Mouse (Mus musculus): ENCODE data around the gene Fign. TPM values are rescaled to one million over a fixed set of nuclear protein-coding genes. Genes with fewer than 3 reads are reported as not detected.

The Fign gene
- polyA plus RNA-seq (2015; fragmentation: Nextera tagmentation; extraction: Ambion mirVana): 6.0 and 6.8 TPM in 2 replicates

- Histone ChIP-seq H3K9ac (ENCODE audit: low read length) (peak within 1 kb of the TSS; percentile 88), H3K4me3 (ENCODE audit: low read length) (peak within 1 kb of the TSS; percentile 79), H3K4me1 (ENCODE audit: control insufficient read depth, insufficient read depth, low read length) (no peaks in the 10 kb centered on the region), H3K27me3 (ENCODE audit: control insufficient read depth, insufficient read depth, low read length) (no peaks in the 10 kb centered on the region), H3K9me3 (replicated peaks; ENCODE audit: control insufficient read depth, low read length) (no peaks in the 10 kb centered on the region), H3K36me3 (ENCODE audit: control insufficient read depth, insufficient read depth) (no peaks in the 10 kb centered on the region), H3K4me2 (ENCODE audit: low read depth, low read length) (peak within 1 kb of the TSS; percentile 64), H3K27ac (ENCODE audit: low read length) (peak within 1 kb of the TSS; percentile 97)
- WGBS: 0% methylated on average over 70 of the region's 85 CpGs
- ATAC-seq (replicated peaks; ENCODE audit: extremely low read depth, insufficient read depth, low FRiP score): peak; percentile 90
Observed at GRCm38 (mm10) chr2:64097937-64098617, at the start of gene Fign. Fign (minus strand) TSS chr2:64098038.

GRCm38 (mm10) chr2:64133597-64133996 lies 35.8 kb upstream of the Fign start:
- H3K36me3 ChIP-seq (ENCODE audit: control insufficient read depth, insufficient read depth): no peaks in the 10 kb centered on the region
- no peak overlapping the region for H3K4me3 ChIP-seq (ENCODE audit: low read length)
- H3K27ac ChIP-seq (ENCODE audit: low read length): no peak overlapping the region
- no peaks in the 10 kb centered on the region for H3K9me3 ChIP-seq (replicated peaks; ENCODE audit: control insufficient read depth, low read length)
- no peaks in the 10 kb centered on the region for H3K4me1 ChIP-seq (ENCODE audit: control insufficient read depth, insufficient read depth, low read length)
- no peak overlapping the region for H3K4me2 ChIP-seq (ENCODE audit: low read depth, low read length)
- no peaks in the 10 kb centered on the region for H3K27me3 ChIP-seq (ENCODE audit: control insufficient read depth, insufficient read depth, low read length)
- 71% methylated on average over 4 of the region's 4 CpGs for WGBS
- no peak for ATAC-seq (replicated peaks; ENCODE audit: extremely low read depth, insufficient read depth, low FRiP score)
- no peak overlapping the region for H3K9ac ChIP-seq (ENCODE audit: low read length)

- no peak for ATAC-seq (replicated peaks; ENCODE audit: extremely low read depth, insufficient read depth, low FRiP score)
- no peaks in the 10 kb centered on the region for H3K36me3 ChIP-seq (ENCODE audit: control insufficient read depth, insufficient read depth)
- WGBS: 80% methylated on average over 5 of the region's 5 CpGs
- no peak overlapping the region for H3K9ac ChIP-seq (ENCODE audit: low read length)
- H3K9me3 ChIP-seq (replicated peaks; ENCODE audit: control insufficient read depth, low read length): no peaks in the 10 kb centered on the region
- H3K4me2 ChIP-seq (ENCODE audit: low read depth, low read length): no peak overlapping the region
- no peaks in the 10 kb centered on the region for H3K27me3 ChIP-seq (ENCODE audit: control insufficient read depth, insufficient read depth, low read length)
- H3K27ac ChIP-seq (ENCODE audit: low read length): no peak overlapping the region
- H3K4me3 ChIP-seq (ENCODE audit: low read length): no peak overlapping the region
- no peaks in the 10 kb centered on the region for H3K4me1 ChIP-seq (ENCODE audit: control insufficient read depth, insufficient read depth, low read length)
Observed at GRCm38 (mm10) chr2:64120495-64120894, 22.7 kb upstream of the Fign start.

- Histone ChIP-seq H3K9ac (ENCODE audit: low read length) (no peak overlapping the region), H3K4me3 (ENCODE audit: low read length) (no peak overlapping the region), H3K36me3 (ENCODE audit: control insufficient read depth, insufficient read depth) (no peaks in the 10 kb centered on the region), H3K9me3 (replicated peaks; ENCODE audit: control insufficient read depth, low read length) (no peaks in the 10 kb centered on the region), H3K27me3 (ENCODE audit: control insufficient read depth, insufficient read depth, low read length) (no peaks in the 10 kb centered on the region), H3K4me2 (ENCODE audit: low read depth, low read length) (no peak overlapping the region), H3K27ac (ENCODE audit: low read length) (no peak overlapping the region), H3K4me1 (ENCODE audit: control insufficient read depth, insufficient read depth, low read length) (no peaks in the 10 kb centered on the region)
- WGBS: 62% methylated on average over 7 of the region's 7 CpGs
- ATAC-seq (replicated peaks; ENCODE audit: extremely low read depth, insufficient read depth, low FRiP score): no peak
Observed at GRCm38 (mm10) chr2:64116613-64117012, 18.8 kb upstream of the Fign start.

- Histone ChIP-seq H3K27me3 (ENCODE audit: control insufficient read depth, insufficient read depth, low read length) (no peaks in the 10 kb centered on the region), H3K27ac (ENCODE audit: low read length) (no peak overlapping the region), H3K4me1 (ENCODE audit: control insufficient read depth, insufficient read depth, low read length) (no peaks in the 10 kb centered on the region), H3K9ac (ENCODE audit: low read length) (no peak overlapping the region), H3K4me2 (ENCODE audit: low read depth, low read length) (no peak overlapping the region), H3K36me3 (ENCODE audit: control insufficient read depth, insufficient read depth) (no peaks in the 10 kb centered on the region), H3K9me3 (replicated peaks; ENCODE audit: control insufficient read depth, low read length) (no peaks in the 10 kb centered on the region), H3K4me3 (ENCODE audit: low read length) (no peak overlapping the region)
- no peak for ATAC-seq (replicated peaks; ENCODE audit: extremely low read depth, insufficient read depth, low FRiP score)
- 77% methylated on average over 3 of the region's 3 CpGs for WGBS
Observed at GRCm38 (mm10) chr2:64111133-64111532, 13.3 kb upstream of the Fign start.

- no peaks in the 10 kb centered on the region for H3K4me1 ChIP-seq (ENCODE audit: control insufficient read depth, insufficient read depth, low read length)
- no peak overlapping the region for H3K9ac ChIP-seq (ENCODE audit: low read length)
- no peaks in the 10 kb centered on the region for H3K9me3 ChIP-seq (replicated peaks; ENCODE audit: control insufficient read depth, low read length)
- 85% methylated on average over 4 of the region's 4 CpGs for WGBS
- H3K4me3 ChIP-seq (ENCODE audit: low read length): no peak overlapping the region
- H3K4me2 ChIP-seq (ENCODE audit: low read depth, low read length): no peak overlapping the region
- H3K27me3 ChIP-seq (ENCODE audit: control insufficient read depth, insufficient read depth, low read length): no peaks in the 10 kb centered on the region
- no peaks in the 10 kb centered on the region for H3K36me3 ChIP-seq (ENCODE audit: control insufficient read depth, insufficient read depth)
- no peak for ATAC-seq (replicated peaks; ENCODE audit: extremely low read depth, insufficient read depth, low FRiP score)
- no peak overlapping the region for H3K27ac ChIP-seq (ENCODE audit: low read length)
Observed at GRCm38 (mm10) chr2:64109860-64110259, 12.0 kb upstream of the Fign start.

- Histone ChIP-seq H3K9me3 (replicated peaks; ENCODE audit: control insufficient read depth, low read length) (no peaks in the 10 kb centered on the region), H3K9ac (ENCODE audit: low read length) (no peak overlapping the region), H3K36me3 (ENCODE audit: control insufficient read depth, insufficient read depth) (no peaks in the 10 kb centered on the region), H3K27me3 (ENCODE audit: control insufficient read depth, insufficient read depth, low read length) (no peaks in the 10 kb centered on the region), H3K4me3 (ENCODE audit: low read length) (no peak overlapping the region), H3K27ac (ENCODE audit: low read length) (no peak overlapping the region), H3K4me2 (ENCODE audit: low read depth, low read length) (no peak overlapping the region), H3K4me1 (ENCODE audit: control insufficient read depth, insufficient read depth, low read length) (no peaks in the 10 kb centered on the region)
- WGBS: 84% methylated on average over 8 of the region's 8 CpGs
- ATAC-seq (replicated peaks; ENCODE audit: extremely low read depth, insufficient read depth, low FRiP score): no peak
Observed at GRCm38 (mm10) chr2:64108040-64108439, 10.2 kb upstream of the Fign start.

GRCm38 (mm10) chr2:64098618-64099320 lies 931 bp upstream of the Fign start:
- 5% methylated on average over 21 of the region's 21 CpGs for WGBS

GRCm38 (mm10) chr2:64096721-64097411 lies 972 bp downstream of the Fign start:
- ATAC-seq (replicated peaks; ENCODE audit: extremely low read depth, insufficient read depth, low FRiP score): no peak
- H3K4me3 ChIP-seq (ENCODE audit: low read length): peak overlapping the region; percentile 79
- H3K4me1 ChIP-seq (ENCODE audit: control insufficient read depth, insufficient read depth, low read length): no peaks in the 10 kb centered on the region
- peak overlapping the region; percentile 97 for H3K27ac ChIP-seq (ENCODE audit: low read length)
- H3K9ac ChIP-seq (ENCODE audit: low read length): peak overlapping the region; percentile 88
- no peaks in the 10 kb centered on the region for H3K36me3 ChIP-seq (ENCODE audit: control insufficient read depth, insufficient read depth)
- 1% methylated on average over 12 of the region's 12 CpGs for WGBS
- H3K4me2 ChIP-seq (ENCODE audit: low read depth, low read length): peak overlapping the region; percentile 64
- H3K9me3 ChIP-seq (replicated peaks; ENCODE audit: control insufficient read depth, low read length): no peaks in the 10 kb centered on the region
- H3K27me3 ChIP-seq (ENCODE audit: control insufficient read depth, insufficient read depth, low read length): no peaks in the 10 kb centered on the region

More at GRCm38 (mm10) chr2:64098618-64099320, 931 bp upstream of the Fign start:
- H3K27me3 ChIP-seq (ENCODE audit: control insufficient read depth, insufficient read depth, low read length): no peaks in the 10 kb centered on the region
- peak overlapping the region; percentile 97 for H3K27ac ChIP-seq (ENCODE audit: low read length)
- H3K4me2 ChIP-seq (ENCODE audit: low read depth, low read length): peak overlapping the region; percentile 64
- peak overlapping the region; percentile 79 for H3K4me3 ChIP-seq (ENCODE audit: low read length)
- H3K9me3 ChIP-seq (replicated peaks; ENCODE audit: control insufficient read depth, low read length): no peaks in the 10 kb centered on the region
- no peaks in the 10 kb centered on the region for H3K36me3 ChIP-seq (ENCODE audit: control insufficient read depth, insufficient read depth)
- peak overlapping the region; percentile 88 for H3K9ac ChIP-seq (ENCODE audit: low read length)
- H3K4me1 ChIP-seq (ENCODE audit: control insufficient read depth, insufficient read depth, low read length): no peaks in the 10 kb centered on the region
- ATAC-seq (replicated peaks; ENCODE audit: extremely low read depth, insufficient read depth, low FRiP score): peak; percentile 75
